Mouse (Mus musculus) frontal cortex, postnatal 25 days (tissue): Measurements from ENCODE around the gene Syce2.
A peak's percentile ranks its signal among the peaks of the same experiment; 100 is the strongest.

Experiments
- DNase-seq, 2 experiments: peaks; one replicate each; pipeline ENCODE4 v3.0.0; 2022; ENCODE audit warnings: low spot score in 2 of 2

The Syce2 gene

GRCm38 (mm10) chr8:84844397-84845070 is 27.4 kb upstream of the Syce2 start:
- DNase-seq = no peak

GRCm38 (mm10) chr8:84845355-84846093 is 26.4 kb upstream of the Syce2 start:
- no peak for DNase-seq

GRCm38 (mm10) chr8:84846094-84846721 is 25.7 kb upstream of the Syce2 start:
- DNase-seq = no peak

GRCm38 (mm10) chr8:84846722-84847572 is 25.0 kb upstream of the Syce2 start, which contains the start of gene Calr:
Gene Calr (minus strand): TSS chr8:84846934.
- DNase-seq = peak; percentile 98 to 99

GRCm38 (mm10) chr8:84847684-84848435 is 24.1 kb upstream of the Syce2 start:
- no peak for DNase-seq

- DNase-seq = no peak
These were observed 15.5 kb upstream of the Syce2 start for GRCm38 (mm10) chr8:84856434-84856833.

- peak; percentile 85 to 88 for DNase-seq
These were observed 15.0 kb upstream of the Syce2 start, which contains the start of gene Farsa for GRCm38 (mm10) chr8:84856864-84857441. Gene Farsa (plus strand): TSS chr8:84856989.

- DNase-seq = no peak
These were observed 526 bp downstream of the Syce2 start for GRCm38 (mm10) chr8:84872309-84872965.

- DNase-seq = no peak
These were observed 1.1 kb downstream of the Syce2 start for GRCm38 (mm10) chr8:84873016-84873415.

- DNase-seq = no peak
These were observed 2.4 kb downstream of the Syce2 start for GRCm38 (mm10) chr8:84874339-84874738.

- no peak for DNase-seq
These were observed 5.6 kb downstream of the Syce2 start for GRCm38 (mm10) chr8:84877297-84878035.

GRCm38 (mm10) chr8:84878915-84879314 is 7.0 kb downstream of the Syce2 start:
- no peak for DNase-seq

- DNase-seq = no peak
These were observed 12.8 kb downstream of the Syce2 start for GRCm38 (mm10) chr8:84884728-84885127.

- DNase-seq = no peak
These were observed 16.4 kb downstream of the Syce2 start for GRCm38 (mm10) chr8:84888280-84888679.

GRCm38 (mm10) chr8:84889141-84889540 is 17.2 kb downstream of the Syce2 start:
- DNase-seq = no peak

GRCm38 (mm10) chr8:84892993-84893708 is 21.2 kb downstream of the Syce2 start:
- DNase-seq = no peak

GRCm38 (mm10) chr8:84893709-84894134 is 21.8 kb downstream of the Syce2 start, which contains the start of gene Gcdh:
Gene Gcdh (minus strand): TSS chr8:84893921.
- DNase-seq = peak; percentile 72 to 85

GRCm38 (mm10) chr8:84895963-84896362 is 24.1 kb downstream of the Syce2 start:
- DNase-seq = no peak

GRCm38 (mm10) chr8:84901071-84901470 is 29.2 kb downstream of the Syce2 start:
- no peak for DNase-seq
